Mouse (Mus musculus) embryo, embryonic 11.5 days (tissue): ENCODE results near the gene Bcat1.

ENCODE experiments used
- DNase-seq: peaks from one replicate; pipeline ENCODE4 v3.0.0-alpha.2; 2012; ENCODE audit warnings: low read depth, low spot score

Gene Bcat1

GRCm38 (mm10) chr6:145009859-145010818 lies 65.8 kb downstream of the Bcat1 start:
- no peak for DNase-seq

GRCm38 (mm10) chr6:145003459-145003858 lies 72.5 kb downstream of the Bcat1 start:
- no peak for DNase-seq

GRCm38 (mm10) chr6:145002094-145002936 lies 73.7 kb downstream of the Bcat1 start:
- DNase-seq: no peak

GRCm38 (mm10) chr6:145001493-145001892 lies 74.5 kb downstream of the Bcat1 start:
- no peak for DNase-seq

- no peak for DNase-seq
Observed at GRCm38 (mm10) chr6:144997229-144997628, 78.8 kb downstream of the Bcat1 start.

- no peak for DNase-seq
Observed at GRCm38 (mm10) chr6:144992111-144992510, 83.9 kb downstream of the Bcat1 start.

GRCm38 (mm10) chr6:144989193-144989592 lies 86.8 kb downstream of the Bcat1 start:
- DNase-seq: no peak

GRCm38 (mm10) chr6:144987676-144988075 lies 88.3 kb downstream of the Bcat1 start:
- no peak for DNase-seq

GRCm38 (mm10) chr6:144987216-144987615 lies 88.8 kb downstream of the Bcat1 start:
- no peak for DNase-seq

- DNase-seq: no peak
Observed at GRCm38 (mm10) chr6:144984221-144984620, 91.8 kb downstream of the Bcat1 start.

GRCm38 (mm10) chr6:144982093-144982492 lies 93.9 kb downstream of the Bcat1 start:
- no peak for DNase-seq

GRCm38 (mm10) chr6:144972351-144972750 lies 103.6 kb downstream of the Bcat1 start:
- no peak for DNase-seq

GRCm38 (mm10) chr6:144970900-144971299 lies 105.1 kb downstream of the Bcat1 start:
- no peak for DNase-seq

GRCm38 (mm10) chr6:144967536-144967935 lies 108.4 kb downstream of the Bcat1 start:
- no peak for DNase-seq

- DNase-seq: no peak
Observed at GRCm38 (mm10) chr6:144964205-144964604, 111.8 kb downstream of the Bcat1 start.

GRCm38 (mm10) chr6:144963156-144963555 lies 112.8 kb downstream of the Bcat1 start:
- no peak for DNase-seq

- DNase-seq: no peak
Observed at GRCm38 (mm10) chr6:144962013-144962354, 114.0 kb downstream of the Bcat1 start.

GRCm38 (mm10) chr6:144961253-144962012 lies 114.6 kb downstream of the Bcat1 start:
- no peak for DNase-seq

- DNase-seq: no peak
Observed at GRCm38 (mm10) chr6:144955887-144956547, 120.0 kb downstream of the Bcat1 start.

GRCm38 (mm10) chr6:144952885-144953284 lies 123.1 kb downstream of the Bcat1 start:
- no peak for DNase-seq
